Mouse (Mus musculus): ENCODE measurements around the gene Mylk. TPM values are rescaled to one million over a fixed set of nuclear protein-coding genes. Genes with fewer than 3 reads are reported as not detected.

Gene Mylk
- polyA plus RNA-seq, 1 experiment = 6.3 TPM

GRCm38 (mm10) chr16:34729371-34729770 lies 15.6 kb upstream of the Mylk start:
- TF ChIP-seq CTCF (IDR thresholded peaks at IDR 0.05; ENCODE audit: borderline replicate concordance, insufficient read depth, low read depth, low read length) (no peak), POLR2A (IDR thresholded peaks at IDR 0.05; ENCODE audit: borderline replicate concordance, insufficient read depth, low read length) (no peak)
- H3K27ac ChIP-seq (ENCODE audit: insufficient read depth, low read length) = no peak overlapping the region
- WGBS = 96% methylated on average over 1 of the region's 1 CpGs
- no peaks in the 10 kb centered on the region for H3K27me3 ChIP-seq (ENCODE audit: control insufficient read depth, insufficient read depth, low read length)
- H3K4me1 ChIP-seq (ENCODE audit: control insufficient read depth, insufficient read depth, low read length) = no peaks in the 10 kb centered on the region
- DNase-seq = no peak
- no peak overlapping the region for H3K4me3 ChIP-seq (replicated peaks; ENCODE audit: insufficient read depth, low read depth, low read length)

GRCm38 (mm10) chr16:34738656-34739233 lies 6.3 kb upstream of the Mylk start:
- Histone ChIP-seq H3K4me3 (replicated peaks; ENCODE audit: insufficient read depth, low read depth, low read length) (no peak overlapping the region), H3K4me1 (ENCODE audit: control insufficient read depth, insufficient read depth, low read length) (no peaks in the 10 kb centered on the region), H3K27me3 (ENCODE audit: control insufficient read depth, insufficient read depth, low read length) (no peaks in the 10 kb centered on the region), H3K27ac (ENCODE audit: insufficient read depth, low read length) (no peak overlapping the region)
- WGBS = 92% methylated on average over 4 of the region's 4 CpGs
- DNase-seq = no peak
- TF ChIP-seq POLR2A (IDR thresholded peaks at IDR 0.05; ENCODE audit: borderline replicate concordance, insufficient read depth, low read length) = no peak
- no peak for TF ChIP-seq CTCF (IDR thresholded peaks at IDR 0.05; ENCODE audit: borderline replicate concordance, insufficient read depth, low read depth, low read length)

DNA sequence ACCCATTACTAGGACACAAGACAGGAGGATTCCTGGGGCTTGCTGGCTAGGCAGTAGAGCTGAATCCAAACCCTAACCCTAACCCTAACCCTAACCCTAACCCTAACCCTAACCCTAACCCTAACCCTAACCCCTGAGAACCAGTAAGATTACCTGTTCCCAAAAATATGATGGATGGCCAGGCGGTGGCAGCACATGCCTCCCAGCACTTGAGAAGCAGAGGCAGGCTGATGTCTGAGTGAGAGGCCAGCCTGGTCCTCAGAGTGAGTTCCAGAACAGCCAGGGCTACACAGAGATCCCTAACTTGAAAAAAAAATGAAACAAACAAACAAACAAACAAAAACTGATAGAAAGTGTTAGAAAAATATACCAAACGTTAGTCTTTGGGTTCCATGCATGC lies 2.1 kb upstream of the Mylk start:
- no peak for DNase-seq
- Histone ChIP-seq H3K27me3 (ENCODE audit: control insufficient read depth, insufficient read depth, low read length) (no peaks in the 10 kb centered on the region), H3K4me1 (ENCODE audit: control insufficient read depth, insufficient read depth, low read length) (no peaks in the 10 kb centered on the region), H3K4me3 (replicated peaks; ENCODE audit: insufficient read depth, low read depth, low read length) (no peak overlapping the region), H3K27ac (ENCODE audit: insufficient read depth, low read length) (no peak overlapping the region)
- TF ChIP-seq POLR2A (IDR thresholded peaks at IDR 0.05; ENCODE audit: borderline replicate concordance, insufficient read depth, low read length) = no peak
- no peak for TF ChIP-seq CTCF (IDR thresholded peaks at IDR 0.05; ENCODE audit: borderline replicate concordance, insufficient read depth, low read depth, low read length)
- 61% methylated on average over 2 of the region's 2 CpGs for whole genome bisulfite sequencing

DNA sequence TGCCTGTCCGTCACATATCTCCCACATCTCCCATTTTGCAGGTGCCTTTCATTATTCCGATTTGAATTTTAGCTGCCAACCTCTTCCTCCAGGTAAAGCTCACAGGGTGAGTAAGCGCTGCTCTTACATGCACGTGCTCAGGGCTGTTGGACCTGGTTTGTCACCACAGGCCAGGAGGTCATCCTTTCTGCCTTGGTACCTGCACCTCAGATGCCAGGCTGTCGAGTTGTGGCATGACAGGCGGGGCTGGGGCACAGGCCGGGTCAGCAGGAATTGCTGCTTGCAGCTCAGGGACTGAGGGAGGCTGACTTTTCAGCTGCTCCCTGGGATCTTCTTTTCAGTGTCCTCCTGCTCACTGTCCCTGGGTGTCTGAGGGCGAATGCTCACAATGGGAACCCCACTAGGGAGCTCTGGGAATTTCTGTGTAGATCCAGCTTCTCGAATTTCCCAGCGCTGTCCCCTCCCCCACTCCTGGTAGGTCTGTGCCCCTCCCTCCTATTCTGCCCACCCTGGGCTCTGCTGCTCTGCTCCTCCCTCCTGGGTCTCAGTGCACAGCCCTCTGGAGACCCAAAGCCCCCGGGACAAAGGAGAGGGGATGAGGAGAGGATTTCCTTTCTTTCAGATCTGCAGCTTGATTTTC lies 3.2 kb downstream of the Mylk start:
- Histone ChIP-seq H3K4me3 (replicated peaks; ENCODE audit: insufficient read depth, low read depth, low read length) (no peak overlapping the region), H3K4me1 (ENCODE audit: control insufficient read depth, insufficient read depth, low read length) (no peaks in the 10 kb centered on the region), H3K27me3 (ENCODE audit: control insufficient read depth, insufficient read depth, low read length) (no peaks in the 10 kb centered on the region; the same call in 1 of the 2 replicates), H3K27ac (ENCODE audit: insufficient read depth, low read length) (no peak overlapping the region)
- WGBS = 33% methylated on average over 11 of the region's 11 CpGs
- TF ChIP-seq POLR2A (IDR thresholded peaks at IDR 0.05; ENCODE audit: borderline replicate concordance, insufficient read depth, low read length) = no peak
- TF ChIP-seq CTCF (IDR thresholded peaks at IDR 0.05; ENCODE audit: borderline replicate concordance, insufficient read depth, low read depth, low read length) = no peak
- DNase-seq = no peak

GRCm38 (mm10) chr16:34749536-34749935 lies 4.5 kb downstream of the Mylk start:
- WGBS = 65% methylated on average over 4 of the region's 4 CpGs
- no peak overlapping the region for H3K27ac ChIP-seq (ENCODE audit: insufficient read depth, low read length)
- no peak overlapping the region for H3K4me3 ChIP-seq (replicated peaks; ENCODE audit: insufficient read depth, low read depth, low read length)
- no peak for TF ChIP-seq POLR2A (IDR thresholded peaks at IDR 0.05; ENCODE audit: borderline replicate concordance, insufficient read depth, low read length)
- no peak for TF ChIP-seq CTCF (IDR thresholded peaks at IDR 0.05; ENCODE audit: borderline replicate concordance, insufficient read depth, low read depth, low read length)
- DNase-seq = no peak
- no peaks in the 10 kb centered on the region for H3K4me1 ChIP-seq (ENCODE audit: control insufficient read depth, insufficient read depth, low read length)
- no peaks in the 10 kb centered on the region; the same call in 1 of the 2 replicates for H3K27me3 ChIP-seq (ENCODE audit: control insufficient read depth, insufficient read depth, low read length)

DNA sequence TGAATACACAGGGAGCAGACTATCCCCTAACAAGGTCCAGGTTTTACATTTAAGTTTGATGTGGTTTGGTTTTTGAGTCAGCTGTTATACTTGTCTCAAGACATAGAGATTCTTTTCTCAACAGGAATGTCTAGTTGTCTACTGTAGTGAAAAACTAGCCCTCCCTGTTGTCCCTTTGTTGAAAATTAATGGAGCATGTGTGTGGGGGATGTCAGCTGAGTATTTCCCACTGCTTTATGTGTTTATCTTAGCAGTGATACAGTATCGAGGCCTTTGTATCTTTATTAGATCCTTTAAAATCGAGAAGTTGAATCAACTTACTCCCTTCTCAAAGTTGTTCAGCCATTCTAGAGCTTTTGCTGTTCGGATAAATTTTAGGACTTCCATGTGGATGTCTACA lies 7.0 kb downstream of the Mylk start:
- Histone ChIP-seq H3K27me3 (ENCODE audit: control insufficient read depth, insufficient read depth, low read length) (no peaks in the 10 kb centered on the region; the same call in 1 of the 2 replicates), H3K27ac (ENCODE audit: insufficient read depth, low read length) (no peak overlapping the region), H3K4me1 (ENCODE audit: control insufficient read depth, insufficient read depth, low read length) (no peaks in the 10 kb centered on the region), H3K4me3 (replicated peaks; ENCODE audit: insufficient read depth, low read depth, low read length) (no peak overlapping the region)
- DNase-seq = no peak
- no peak for TF ChIP-seq CTCF (IDR thresholded peaks at IDR 0.05; ENCODE audit: borderline replicate concordance, insufficient read depth, low read depth, low read length)
- TF ChIP-seq POLR2A (IDR thresholded peaks at IDR 0.05; ENCODE audit: borderline replicate concordance, insufficient read depth, low read length) = no peak
- 45% methylated on average over 3 of the region's 3 CpGs for WGBS

- TF ChIP-seq POLR2A (IDR thresholded peaks at IDR 0.05; ENCODE audit: borderline replicate concordance, insufficient read depth, low read length) = no peak
- TF ChIP-seq CTCF (IDR thresholded peaks at IDR 0.05; ENCODE audit: borderline replicate concordance, insufficient read depth, low read depth, low read length) = no peak
- Histone ChIP-seq H3K27me3 (ENCODE audit: control insufficient read depth, insufficient read depth, low read length) (no peaks in the 10 kb centered on the region; the same call in 1 of the 2 replicates), H3K4me3 (replicated peaks; ENCODE audit: insufficient read depth, low read depth, low read length) (no peak overlapping the region), H3K27ac (ENCODE audit: insufficient read depth, low read length) (no peak overlapping the region), H3K4me1 (ENCODE audit: control insufficient read depth, insufficient read depth, low read length) (no peaks in the 10 kb centered on the region)
- no peak for DNase-seq
- 92% methylated on average over 3 of the region's 3 CpGs for WGBS
Measured at GRCm38 (mm10) chr16:34752977-34753376, 8.0 kb downstream of the Mylk start.

- WGBS = 65% methylated on average over 7 of the region's 7 CpGs
- H3K4me3 ChIP-seq (replicated peaks; ENCODE audit: insufficient read depth, low read depth, low read length) = no peak overlapping the region
- H3K4me1 ChIP-seq (ENCODE audit: control insufficient read depth, insufficient read depth, low read length) = no peaks in the 10 kb centered on the region
- H3K27me3 ChIP-seq (ENCODE audit: control insufficient read depth, insufficient read depth, low read length) = no peaks in the 10 kb centered on the region
- no peak for DNase-seq
- TF ChIP-seq CTCF (IDR thresholded peaks at IDR 0.05; ENCODE audit: borderline replicate concordance, insufficient read depth, low read depth, low read length) = no peak
- TF ChIP-seq POLR2A (IDR thresholded peaks at IDR 0.05; ENCODE audit: borderline replicate concordance, insufficient read depth, low read length) = no peak
- H3K27ac ChIP-seq (ENCODE audit: insufficient read depth, low read length) = no peak overlapping the region
Measured at GRCm38 (mm10) chr16:34756991-34757390, 12.0 kb downstream of the Mylk start.

Data from cerebellum, adult 2 months (tissue).